Mouse (Mus musculus) limb, embryonic 15.5 days (tissue): ENCODE results near the gene Mapre1. TPM values are rescaled to one million over a fixed set of nuclear protein-coding genes. Genes with fewer than 3 reads are reported as not detected.
"Not testable (repeated sequence)": the region's sequence is repeated elsewhere in the genome, so short reads cannot be mapped to it uniquely, and the experiment has no call there.

Source experiments
- ATAC-seq: fragments of 200-750 bp; cut with Nextera tagmentation; 2 replicates; pipeline ENCODE4 v1.8.0; 2017; ENCODE audit warnings: low read depth, moderate TSS enrichment; ENCODE audit not compliant: insufficient number of reproducible peaks, low FRiP score, low TSS enrichment
- H3K27ac ChIP-seq: fragments of 300-500 bp; sonication (generic); 2 replicates; pipeline ENCODE4 v1.5.1; 2015; ENCODE audit warnings: moderate library complexity, mild to moderate bottlenecking, inconsistent platforms
- H3K27me3 ChIP-seq: fragments of 300-500 bp; sonication (generic); 2 replicates; pipeline ENCODE4 v1.6.1; 2015; ENCODE audit warnings: inconsistent platforms
- H3K36me3 ChIP-seq: fragments of 300-500 bp; sonication (generic); 2 replicates; pipeline ENCODE4 v1.6.1; 2015; ENCODE audit warnings: inconsistent platforms
- H3K4me1 ChIP-seq: fragments of 300-500 bp; sonication (generic); 2 replicates; pipeline ENCODE4 v1.6.1; 2015; ENCODE audit warnings: inconsistent platforms
- H3K4me2 ChIP-seq: fragments of 300-500 bp; sonication (generic); 2 replicates; pipeline ENCODE4 v1.6.1; 2015; ENCODE audit warnings: mild to moderate bottlenecking, inconsistent platforms
- H3K4me3 ChIP-seq: fragments of 300-500 bp; sonication (generic); 2 replicates; pipeline ENCODE4 v1.5.1; 2015; ENCODE audit warnings: mild to moderate bottlenecking, inconsistent platforms
- H3K9ac ChIP-seq: fragments of 300-500 bp; sonication (generic); 2 replicates; pipeline ENCODE4 v1.6.1; 2015; ENCODE audit warnings: inconsistent platforms
- H3K9me3 ChIP-seq: fragments of 300-500 bp; sonication (generic); 2 replicates; pipeline ENCODE4 v1.6.1; 2016; ENCODE audit warnings: inconsistent platforms
- WGBS: fragments of 180-500 bp; shearing (Covaris S2); methylation state at CpG from one replicate; pipeline ENCODE4 v1.1.7; 2015; 5-methylcytosine and 5-hydroxymethylcytosine counted together
- polyA plus RNA-seq: library from polyadenylated mRNA; unstranded; fragments of >200 nt; fragmentation: Nextera tagmentation; extraction: Ambion mirVana; gene quantifications from 2 replicates; pipeline ENCODE4 v1.2.1, GENCODE M21; 2015

Gene Mapre1
- polyA plus RNA-seq = 218 TPM in 2 replicates

DNA sequence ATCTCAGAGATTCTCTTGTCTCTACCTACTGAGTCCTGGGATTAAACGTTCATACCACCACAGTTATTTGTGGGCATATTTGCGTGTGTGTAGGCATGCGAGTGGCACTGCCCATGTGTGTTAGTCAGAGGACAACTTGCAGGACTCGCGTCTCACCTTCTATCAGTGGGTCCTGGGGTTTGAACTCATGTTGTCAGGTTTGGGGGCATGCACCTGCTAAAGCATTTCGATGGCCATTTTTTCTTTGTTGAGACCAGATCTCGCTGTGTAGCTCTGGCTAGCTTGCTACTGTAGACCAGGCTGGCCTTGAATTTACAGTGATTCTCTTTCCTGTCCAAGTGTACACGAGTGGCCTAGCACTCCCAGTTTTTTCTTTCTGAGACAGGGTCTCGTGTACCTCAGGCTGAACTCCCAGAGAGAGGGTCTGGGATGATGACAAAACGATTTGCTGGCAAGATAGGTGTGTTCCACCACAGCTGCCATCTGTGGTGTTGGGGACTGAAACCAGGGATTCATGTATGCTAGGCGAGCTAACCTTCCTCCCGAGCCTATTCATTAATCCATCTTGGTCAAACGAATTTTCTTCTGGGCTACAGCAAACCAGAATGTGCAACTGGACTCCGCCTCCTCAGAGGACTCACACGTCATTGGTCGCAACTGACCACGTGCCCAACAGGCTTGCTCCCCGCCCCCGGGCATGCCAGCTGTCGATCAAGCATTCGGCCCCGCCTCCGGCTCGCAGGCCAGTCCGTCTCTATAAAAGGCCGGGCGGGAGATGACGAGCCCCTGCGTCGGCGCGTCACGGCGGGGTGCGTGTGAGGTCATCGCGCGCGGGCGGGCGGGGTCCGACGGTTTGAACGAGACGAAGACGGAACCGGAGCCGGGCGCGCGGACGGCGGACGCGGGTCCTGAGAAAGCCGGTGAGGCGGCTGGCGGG is at the start of gene Mapre1:
Gene Mapre1, plus strand, starts transcription at position 775 of the 937 bp plus-strand sequence.
- peak within 1 kb of the TSS; percentile 65 for H3K4me2 ChIP-seq
- peaks cover 29% of the 10 kb centered on the region for H3K4me1 ChIP-seq
- ATAC-seq = peak; percentile 96
- no peaks in the 10 kb centered on the region for H3K27me3 ChIP-seq
- peaks cover 3% of the 10 kb centered on the region; the same call in 1 of the 2 replicates for H3K36me3 ChIP-seq
- peak within 1 kb of the TSS; percentile 96 for H3K27ac ChIP-seq
- WGBS = 10% methylated on average over 58 of the region's 58 CpGs
- peak within 1 kb of the TSS; percentile 82 for H3K9ac ChIP-seq
- no peaks in the 10 kb centered on the region for H3K9me3 ChIP-seq
- peak within 1 kb of the TSS; percentile 84 for H3K4me3 ChIP-seq

DNA sequence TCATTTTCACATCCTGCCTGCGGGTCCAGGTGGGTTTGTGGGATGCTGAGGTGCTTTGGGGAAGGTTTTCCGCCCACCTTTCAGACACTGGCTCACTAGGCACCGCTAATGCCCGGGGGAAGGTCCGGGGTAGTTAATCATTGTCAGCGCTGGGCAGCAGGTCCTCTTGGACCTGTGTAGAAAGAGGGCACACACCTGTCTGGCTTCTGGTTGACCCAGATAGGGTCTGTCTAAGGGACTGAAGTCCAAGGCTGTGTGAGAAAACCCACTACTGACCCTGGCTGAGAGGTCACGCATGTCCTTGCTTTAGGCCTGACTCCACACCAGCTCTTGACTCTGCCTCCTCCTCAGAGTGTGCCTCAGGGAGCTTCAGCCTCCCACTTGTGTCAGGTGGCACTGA is 47.7 kb upstream of the Mapre1 start:
- H3K9ac ChIP-seq, ATAC-seq, H3K4me2 ChIP-seq, H3K27ac ChIP-seq, H3K4me3 ChIP-seq, H3K4me1 ChIP-seq, H3K36me3 ChIP-seq, H3K27me3 ChIP-seq, H3K9me3 ChIP-seq: not testable (repeated sequence)
- 84% methylated on average over 7 of the region's 7 CpGs for WGBS

DNA sequence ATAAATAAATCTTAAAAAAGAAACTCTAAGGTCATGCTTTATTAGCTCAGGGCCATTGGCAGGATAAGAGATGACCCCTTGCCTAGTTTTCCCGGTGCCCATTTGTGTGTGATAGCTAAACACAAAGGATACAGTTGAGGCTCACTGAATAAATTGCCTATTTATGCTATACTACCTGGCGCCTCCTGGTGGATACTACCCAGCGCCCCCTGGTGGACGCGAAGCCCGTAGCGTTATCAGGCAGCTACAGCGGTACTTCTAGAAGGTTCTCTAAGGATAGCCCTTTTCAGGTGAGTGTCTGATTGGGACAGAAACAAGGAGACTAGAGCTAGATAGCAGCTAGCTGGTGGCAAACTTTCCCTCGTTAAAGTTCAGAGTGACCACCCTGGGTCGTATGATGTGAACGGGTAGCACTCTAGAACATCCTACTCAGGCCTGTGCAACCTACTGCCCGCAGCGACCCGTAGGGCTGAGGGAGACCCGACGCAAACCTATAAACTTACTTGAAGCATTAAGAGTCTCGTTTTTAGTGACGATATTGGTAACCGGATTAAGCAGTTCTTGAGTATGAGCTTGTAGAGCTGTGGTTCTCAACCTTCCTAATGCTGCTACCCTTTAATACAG is 46.5 kb upstream of the Mapre1 start:
- no peaks in the 10 kb centered on the region for H3K36me3 ChIP-seq
- H3K27me3 ChIP-seq = no peaks in the 10 kb centered on the region
- no peak overlapping the region for H3K4me2 ChIP-seq
- H3K9me3 ChIP-seq = no peaks in the 10 kb centered on the region
- 63% methylated on average over 19 of the region's 19 CpGs for WGBS
- no peak overlapping the region for H3K4me3 ChIP-seq
- H3K4me1 ChIP-seq = no peaks in the 10 kb centered on the region
- H3K9ac ChIP-seq = no peak overlapping the region
- ATAC-seq = no peak
- H3K27ac ChIP-seq = no peak overlapping the region

DNA sequence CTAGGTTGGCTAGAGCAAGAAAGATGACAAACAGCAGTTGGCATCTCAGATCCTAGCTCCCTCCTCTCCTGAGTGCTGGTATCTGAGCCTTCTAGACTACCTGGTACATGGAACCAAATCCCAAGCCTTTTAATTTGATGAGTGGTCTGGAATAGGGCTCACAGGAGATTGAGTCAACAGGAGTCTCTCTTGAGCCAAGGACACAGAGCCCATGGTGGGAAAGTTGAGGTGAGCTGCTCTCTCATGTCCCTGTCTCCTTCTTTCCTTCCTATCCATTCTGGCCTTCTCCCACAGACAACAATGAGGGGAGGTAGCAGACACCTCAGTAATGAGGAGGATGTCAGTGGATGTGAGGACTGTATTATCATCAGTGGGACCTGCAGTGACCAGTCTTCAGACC is 44.7 kb upstream of the Mapre1 start, which contains the start of gene Dnmt3c:
Gene Dnmt3c, plus strand, starts transcription at position 301 of the 400 bp plus-strand sequence.
- Histone ChIP-seq H3K4me2 (no peak within 1 kb of the TSS), H3K27me3 (no peaks in the 10 kb centered on the region), H3K27ac (no peak within 1 kb of the TSS), H3K9me3 (no peaks in the 10 kb centered on the region), H3K4me1 (no peaks in the 10 kb centered on the region), H3K9ac (no peak within 1 kb of the TSS), H3K4me3 (no peak within 1 kb of the TSS), H3K36me3 (no peaks in the 10 kb centered on the region)
- ATAC-seq = no peak

DNA sequence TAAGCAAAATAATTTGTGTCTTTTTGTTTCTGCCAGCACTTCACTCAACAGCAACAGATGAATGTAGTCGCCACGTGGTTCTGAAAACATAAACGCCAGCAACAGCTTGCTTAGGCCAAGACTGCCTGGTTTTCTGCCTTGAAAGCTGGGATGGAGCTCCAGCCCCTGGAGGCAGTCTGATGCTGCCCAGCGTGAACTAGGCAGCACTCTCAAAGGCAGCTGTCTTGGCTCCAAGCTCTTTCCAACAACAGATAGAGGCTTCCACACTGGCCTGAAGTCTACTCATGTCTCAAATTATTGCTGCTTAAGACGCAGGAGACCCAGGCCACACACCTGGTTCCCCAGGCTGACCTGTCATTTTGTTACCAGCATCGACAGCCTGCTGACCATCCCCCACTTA is 37.7 kb upstream of the Mapre1 start:
- H3K27me3 ChIP-seq = no peaks in the 10 kb centered on the region
- no peak overlapping the region for H3K27ac ChIP-seq
- no peaks in the 10 kb centered on the region for H3K9me3 ChIP-seq
- H3K4me2 ChIP-seq = no peak overlapping the region
- no peaks in the 10 kb centered on the region; the same call in 1 of the 2 replicates for H3K4me1 ChIP-seq
- WGBS = 33% methylated on average over 6 of the region's 6 CpGs
- H3K36me3 ChIP-seq = no peaks in the 10 kb centered on the region
- no peak overlapping the region for H3K4me3 ChIP-seq
- H3K9ac ChIP-seq = no peak overlapping the region
- no peak for ATAC-seq

DNA sequence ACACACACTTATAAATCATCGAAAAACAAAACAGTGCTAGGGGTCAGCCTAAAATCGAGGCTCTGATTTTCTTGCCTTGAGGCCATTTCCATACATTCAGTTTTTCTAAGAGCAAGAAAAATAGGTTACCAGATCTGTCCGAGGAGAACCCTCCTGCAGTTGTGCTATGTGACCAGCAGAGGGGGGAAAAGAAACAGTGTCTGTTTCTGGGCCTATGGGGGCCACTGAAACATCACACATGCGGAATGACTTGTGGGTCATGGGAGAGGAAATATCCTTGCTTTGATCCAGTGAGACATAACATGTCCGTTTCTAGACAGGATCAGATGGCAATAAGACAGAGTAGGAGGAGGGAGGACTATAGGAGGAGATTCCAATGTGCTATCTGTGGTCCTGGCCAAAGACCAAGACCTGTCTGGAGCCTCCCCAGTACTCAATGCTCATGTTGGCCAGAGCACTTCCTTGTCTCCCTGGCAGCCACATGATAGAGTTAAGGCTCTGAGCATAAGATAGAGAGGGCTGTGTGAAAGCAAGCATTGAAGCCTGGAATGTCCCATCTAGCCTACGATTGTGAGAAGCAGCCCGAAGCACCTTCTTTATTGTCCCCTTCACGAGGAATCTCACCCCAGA is 30.3 kb upstream of the Mapre1 start:
- H3K27ac ChIP-seq = no peak overlapping the region
- no peaks in the 10 kb centered on the region for H3K4me1 ChIP-seq
- H3K27me3 ChIP-seq = no peaks in the 10 kb centered on the region
- no peak overlapping the region for H3K4me2 ChIP-seq
- WGBS = 45% methylated on average over 8 of the region's 8 CpGs
- no peak overlapping the region for H3K4me3 ChIP-seq
- ATAC-seq = no peak
- no peaks in the 10 kb centered on the region for H3K36me3 ChIP-seq
- no peak overlapping the region for H3K9ac ChIP-seq
- H3K9me3 ChIP-seq = no peaks in the 10 kb centered on the region

DNA sequence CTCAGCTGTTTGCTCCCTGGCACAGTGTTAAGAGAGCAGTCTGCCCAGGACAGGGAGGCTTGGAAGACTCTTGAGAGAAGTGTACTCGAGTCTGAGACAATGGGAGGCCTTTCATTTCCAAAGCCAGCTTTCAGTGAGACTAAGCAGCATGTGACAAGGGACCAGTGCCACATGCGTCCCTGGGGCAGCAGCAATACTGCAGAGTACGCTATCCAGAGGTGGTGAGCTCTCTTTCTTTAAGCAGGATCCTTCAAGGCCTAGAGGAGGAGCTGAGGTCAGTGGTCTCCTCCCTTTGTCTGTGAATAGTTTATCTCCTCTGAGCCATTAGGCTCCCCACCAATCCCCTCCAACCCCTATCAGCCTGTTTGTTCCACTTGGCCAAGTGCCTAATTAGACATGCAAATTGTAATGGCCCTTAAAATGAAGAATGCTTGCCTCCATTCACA is 28.4 kb upstream of the Mapre1 start:
- Histone ChIP-seq H3K4me2 (no peak overlapping the region), H3K4me3 (no peak overlapping the region), H3K27me3 (no peaks in the 10 kb centered on the region), H3K9ac (no peak overlapping the region), H3K36me3 (no peaks in the 10 kb centered on the region), H3K9me3 (no peaks in the 10 kb centered on the region), H3K4me1 (no peaks in the 10 kb centered on the region), H3K27ac (peak overlapping the region; percentile 63)
- WGBS = 55% methylated on average over 3 of the region's 3 CpGs
- no peak for ATAC-seq

DNA sequence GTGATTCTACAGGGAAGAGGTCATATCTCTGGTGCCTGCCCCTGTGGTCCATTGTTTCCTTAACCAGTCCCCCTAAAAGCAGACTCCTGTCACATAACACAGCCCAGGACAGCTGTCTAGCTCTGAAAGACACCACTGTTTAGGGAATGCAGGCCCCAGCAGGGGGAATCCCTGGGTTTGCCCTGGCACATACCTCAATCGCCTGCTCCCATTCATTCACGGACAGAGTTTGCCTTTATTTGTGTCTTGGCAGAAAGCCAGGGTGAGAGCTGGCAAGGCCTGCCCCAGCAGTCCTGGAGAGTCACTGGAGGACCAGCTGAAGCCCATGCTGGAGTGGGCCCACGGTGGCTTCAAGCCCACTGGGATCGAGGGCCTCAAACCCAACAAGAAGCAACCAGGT is 27.8 kb upstream of the Mapre1 start:
- 27% methylated on average over 4 of the region's 4 CpGs for WGBS
- peak overlapping the region; percentile 63 for H3K27ac ChIP-seq
- peak; percentile 77; the same call in 1 of the 2 replicates for ATAC-seq

DNA sequence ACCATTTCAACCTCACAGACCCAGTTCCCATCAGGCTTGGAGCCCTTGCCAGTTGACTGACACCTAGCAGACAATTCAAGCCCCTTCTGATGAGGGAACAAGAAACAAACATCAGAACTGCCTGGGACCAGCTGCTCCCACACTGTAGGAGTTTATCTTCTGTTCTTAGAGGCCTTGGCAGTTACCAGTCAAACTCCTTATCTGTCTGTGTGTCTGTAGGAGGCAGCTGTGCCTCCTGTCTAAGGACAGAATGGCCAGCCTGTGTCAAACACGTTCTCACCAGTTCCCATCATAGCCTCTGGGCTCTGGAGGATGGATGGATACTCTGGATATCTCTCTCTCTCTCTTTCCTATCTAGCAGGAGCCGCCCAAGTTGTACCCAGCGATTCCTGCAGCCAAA is 23.2 kb upstream of the Mapre1 start:
- not testable (repeated sequence) for H3K4me3 ChIP-seq, H3K9me3 ChIP-seq, H3K9ac ChIP-seq, H3K27me3 ChIP-seq, H3K4me2 ChIP-seq, H3K27ac ChIP-seq, H3K4me1 ChIP-seq, H3K36me3 ChIP-seq, ATAC-seq
- WGBS = 66% methylated on average over 3 of the region's 3 CpGs

More for the DNA sequence above, 27.8 kb upstream of the Mapre1 start:
- H3K4me2 ChIP-seq = no peak overlapping the region
- H3K4me1 ChIP-seq = no peaks in the 10 kb centered on the region
- no peaks in the 10 kb centered on the region for H3K27me3 ChIP-seq
- H3K4me3 ChIP-seq = no peak overlapping the region
- no peaks in the 10 kb centered on the region for H3K36me3 ChIP-seq
- H3K9ac ChIP-seq = no peak overlapping the region
- H3K9me3 ChIP-seq = no peaks in the 10 kb centered on the region

DNA sequence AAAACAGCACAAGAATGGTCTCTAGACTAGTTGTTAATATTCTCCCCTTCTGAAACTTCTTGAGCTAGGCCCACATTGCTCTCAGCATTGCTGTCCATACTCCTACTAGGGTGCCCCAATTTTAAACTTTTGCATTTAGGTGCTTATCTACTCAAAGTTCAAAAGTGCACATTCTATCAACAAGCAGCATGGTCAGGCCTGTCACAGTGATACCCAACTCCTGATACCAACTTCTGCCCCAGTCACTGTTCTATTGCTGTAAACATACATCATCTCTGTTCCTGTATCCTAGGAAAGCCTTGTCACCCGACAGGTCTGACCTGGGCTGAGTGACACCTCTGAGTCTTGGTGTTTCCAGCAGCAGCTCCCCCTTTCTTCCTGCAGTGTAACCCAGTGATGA is 18.0 kb upstream of the Mapre1 start:
- ATAC-seq = no peak
- Histone ChIP-seq H3K4me2 (no peak overlapping the region), H3K27me3 (no peaks in the 10 kb centered on the region), H3K4me1 (no peaks in the 10 kb centered on the region), H3K36me3 (no peaks in the 10 kb centered on the region), H3K9me3 (no peaks in the 10 kb centered on the region; the same call in 1 of the 2 replicates), H3K4me3 (no peak overlapping the region), H3K27ac (no peak overlapping the region), H3K9ac (no peak overlapping the region)
- WGBS = 69% methylated on average over 1 of the region's 1 CpGs

DNA sequence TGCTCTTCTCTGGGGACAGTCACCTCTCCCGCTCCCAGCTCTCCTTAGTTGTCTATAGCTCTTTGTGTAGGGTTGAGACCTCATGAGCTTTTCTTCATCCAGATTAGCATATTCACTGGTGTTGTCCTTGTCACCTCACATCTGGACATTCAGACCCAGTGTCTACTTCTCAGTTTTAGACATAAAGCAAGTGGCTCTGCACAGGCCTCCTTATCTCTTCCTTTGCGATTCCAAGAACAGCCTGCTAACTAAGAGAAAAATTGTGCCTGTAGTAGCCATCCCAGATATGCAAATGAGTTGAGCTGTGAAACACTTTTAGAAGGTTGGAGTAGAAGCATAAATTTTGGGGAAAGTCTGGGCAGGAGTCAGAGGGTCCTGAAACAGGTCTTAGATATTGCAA is 16.6 kb upstream of the Mapre1 start:
- WGBS = 93% methylated on average over 2 of the region's 2 CpGs
- Histone ChIP-seq H3K27ac (no peak overlapping the region), H3K4me3 (no peak overlapping the region), H3K4me1 (no peaks in the 10 kb centered on the region), H3K36me3 (no peaks in the 10 kb centered on the region), H3K4me2 (no peak overlapping the region), H3K9ac (no peak overlapping the region), H3K27me3 (no peaks in the 10 kb centered on the region), H3K9me3 (no peaks in the 10 kb centered on the region; the same call in 1 of the 2 replicates)
- no peak for ATAC-seq

DNA sequence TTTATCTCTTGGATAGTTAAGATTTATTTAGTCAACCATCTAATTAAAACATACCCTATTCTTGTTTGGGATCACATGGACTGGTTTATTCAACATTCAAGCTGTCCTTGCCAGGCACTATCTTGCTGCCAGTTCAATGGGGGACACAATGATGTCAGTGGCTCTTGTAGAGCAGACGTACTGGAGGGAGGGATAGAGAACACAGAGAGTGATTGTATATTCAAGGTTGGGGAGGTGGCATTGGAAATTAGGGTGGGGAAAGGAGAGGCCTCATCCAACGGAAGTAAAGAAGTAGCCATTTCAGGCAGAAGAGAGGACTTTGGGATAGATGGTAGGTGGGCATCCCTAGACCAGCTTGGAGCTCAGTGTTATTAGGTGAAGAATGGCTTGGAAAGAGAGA is 16.2 kb upstream of the Mapre1 start:
- ATAC-seq = no peak
- Histone ChIP-seq H3K4me1 (no peaks in the 10 kb centered on the region), H3K4me2 (no peak overlapping the region), H3K27me3 (no peaks in the 10 kb centered on the region), H3K9me3 (no peaks in the 10 kb centered on the region; the same call in 1 of the 2 replicates), H3K36me3 (no peaks in the 10 kb centered on the region), H3K9ac (no peak overlapping the region), H3K4me3 (no peak overlapping the region), H3K27ac (no peak overlapping the region)
- 81% methylated on average over 2 of the region's 2 CpGs for WGBS
